In the genomic region with DNA sequence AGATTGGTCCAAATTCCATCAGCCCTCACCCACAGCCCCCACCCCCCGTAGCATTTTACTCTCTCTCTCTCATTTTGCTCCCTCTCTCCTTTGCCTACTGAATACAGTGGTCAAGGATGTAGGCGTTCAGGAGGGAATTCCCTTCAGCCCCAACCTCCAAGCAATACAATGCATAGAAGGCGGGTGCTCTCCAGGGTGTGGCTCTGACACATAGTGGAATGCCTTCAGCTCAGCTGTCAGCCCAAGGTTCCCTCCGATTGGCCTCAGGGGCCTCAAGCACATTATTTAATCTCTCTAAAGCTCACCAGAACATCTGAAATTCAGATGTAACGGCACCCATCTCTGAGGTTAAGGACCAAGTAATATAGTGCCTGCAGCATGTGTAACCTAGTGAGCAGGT, we compare ENCODE assay signal across 22 mouse cellular contexts.
A peak's percentile ranks its signal among the peaks of the same experiment; 100 is the strongest.
DNase-seq lines count a peak whose midpoint lies in the region; ATAC-seq lines count a peak whose summit lies in the region.
"Had no signal": no experiment of that assay in that cellular context is flagged by ENCODE, and none has a peak within 500 bp of the region (broad histone marks: within the 10 kb centered on the region; RNA-seq: fewer than 3 reads in every experiment).

No protein-coding gene starts in this region.

- no peaks in the 10 kb centered on the region for H3K9me3 ChIP-seq in limb, embryonic 10.5 days (replicated peaks)
- H3K9me3 ChIP-seq in midbrain, embryonic 15.5 days: no peaks in the 10 kb centered on the region
- H3K9me3 ChIP-seq: embryonic facial prominence, embryonic 12.5 days; embryonic facial prominence, embryonic 15.5 days; heart, embryonic 10.5 days; hindbrain, embryonic 12.5 days; hindbrain, embryonic 15.5 days had no signal

- no peak overlapping the region for H3K4me3 ChIP-seq in limb, embryonic 10.5 days
- H3K4me3 ChIP-seq in midbrain, embryonic 15.5 days: no peak overlapping the region
- H3K4me3 ChIP-seq: embryonic facial prominence, embryonic 12.5 days; embryonic facial prominence, embryonic 15.5 days; heart, adult 2 months; heart, embryonic 10.5 days; hindbrain, embryonic 12.5 days; hindbrain, embryonic 15.5 days had no signal

- H3K27ac ChIP-seq in limb, embryonic 10.5 days: peak overlapping the region; percentile 42; the same call in 1 of the 2 replicates
- H3K27ac ChIP-seq in midbrain, embryonic 15.5 days: no peak overlapping the region
- H3K27ac ChIP-seq: embryonic facial prominence, embryonic 12.5 days; embryonic facial prominence, embryonic 15.5 days; heart, adult 2 months; heart, embryonic 10.5 days; hindbrain, embryonic 12.5 days; hindbrain, embryonic 15.5 days had no signal

- DNase-seq in ES-CJ7 (ENCODE audit: low read depth, low spot score) (peak; percentile 11), NIH3T3 (ENCODE audit: low read depth) (peak; percentile 46)
- DNase-seq in limb, embryonic 10.5 days (ENCODE audit: low spot score): no peak
- no peak for DNase-seq in lung, postnatal 14 days
- DNase-seq in cerebellum, adult 18-20 months: no peak
- DNase-seq: adrenal gland, adult 2 months; adrenal gland, postnatal 14 days; cerebellum, adult 2 months; cerebellum, adult 9-11 months; cerebellum, postnatal 25 days; forebrain, postnatal 0 days; gastrocnemius, postnatal 25 days; heart, adult 2 months had no signal

- no peak overlapping the region for H3K4me2 ChIP-seq in midbrain, embryonic 15.5 days
- H3K4me2 ChIP-seq: embryonic facial prominence, embryonic 12.5 days; embryonic facial prominence, embryonic 15.5 days; hindbrain, embryonic 12.5 days; hindbrain, embryonic 15.5 days had no signal

- WGBS in limb, embryonic 10.5 days: 89% methylated on average over 5 of the region's 5 CpGs
- WGBS in midbrain, embryonic 15.5 days: 68% methylated on average over 5 of the region's 5 CpGs

- H3K4me1 ChIP-seq in limb, embryonic 10.5 days: peaks cover 41% of the 10 kb centered on the region
- H3K4me1 ChIP-seq in midbrain, embryonic 15.5 days: peaks cover 9% of the 10 kb centered on the region

- H3K36me3 ChIP-seq in limb, embryonic 10.5 days: no peaks in the 10 kb centered on the region
- no peaks in the 10 kb centered on the region for H3K36me3 ChIP-seq in midbrain, embryonic 15.5 days (replicated peaks)
- H3K36me3 ChIP-seq: embryonic facial prominence, embryonic 12.5 days; embryonic facial prominence, embryonic 15.5 days; G1E; heart, embryonic 10.5 days; hindbrain, embryonic 12.5 days; hindbrain, embryonic 15.5 days had no signal

- ATAC-seq in midbrain, embryonic 15.5 days (replicated peaks): no peak
- ATAC-seq: forebrain, embryonic 14.5 days; forebrain, postnatal 0 days; intestine, postnatal 0 days had no signal

- H3K9ac ChIP-seq in midbrain, embryonic 15.5 days: no peak overlapping the region
- H3K9ac ChIP-seq: embryonic facial prominence, embryonic 12.5 days; embryonic facial prominence, embryonic 15.5 days; forebrain, postnatal 0 days; hindbrain, embryonic 12.5 days; hindbrain, embryonic 15.5 days had no signal

- H3K27me3 ChIP-seq in limb, embryonic 10.5 days (ENCODE audit: low read depth, poor library complexity, severe bottlenecking): no peaks in the 10 kb centered on the region
- no peaks in the 10 kb centered on the region for H3K27me3 ChIP-seq in midbrain, embryonic 15.5 days (replicated peaks)
- H3K27me3 ChIP-seq: embryonic facial prominence, embryonic 12.5 days; embryonic facial prominence, embryonic 15.5 days; hindbrain, embryonic 12.5 days; hindbrain, embryonic 15.5 days had no signal

Comparison
In these comparisons a context has a peak if more than half of its experiments do, and no peak if none do; other contexts are left out.
1. DNase-seq: peak in ES-CJ7 (single experiment) and NIH3T3 (single experiment); none in limb, embryonic 10.5 days (single experiment), lung, postnatal 14 days (single experiment) and cerebellum, adult 18-20 months (0 of 2).